Mouse (Mus musculus): ENCODE results near the gene Gm7694.

- TF ChIP-seq CTCF (IDR thresholded peaks at IDR 0.05; ENCODE audit: low read depth, low read length): no peak
- no peak for TF ChIP-seq POLR2A (IDR thresholded peaks at IDR 0.05; ENCODE audit: insufficient read depth, low read length)
Observed at GRCm38 (mm10) chr1:170325277-170325676, 19.1 kb upstream of the Gm7694 start.
